Mouse (Mus musculus) adipocyte (in vitro differentiated cells): ENCODE measurements around the gene Nfia.

ENCODE experiments used
- DNase-seq: peaks from one replicate; pipeline ENCODE4 v3.0.0-alpha.2; 2016; ENCODE audit warnings: low spot score

Gene Nfia

GRCm38 (mm10) chr4:97840227-97841062, 67.9 kb downstream of the Nfia start:
- no peak for DNase-seq

GRCm38 (mm10) chr4:97841063-97841595, 68.6 kb downstream of the Nfia start:
- DNase-seq: no peak

DNA sequence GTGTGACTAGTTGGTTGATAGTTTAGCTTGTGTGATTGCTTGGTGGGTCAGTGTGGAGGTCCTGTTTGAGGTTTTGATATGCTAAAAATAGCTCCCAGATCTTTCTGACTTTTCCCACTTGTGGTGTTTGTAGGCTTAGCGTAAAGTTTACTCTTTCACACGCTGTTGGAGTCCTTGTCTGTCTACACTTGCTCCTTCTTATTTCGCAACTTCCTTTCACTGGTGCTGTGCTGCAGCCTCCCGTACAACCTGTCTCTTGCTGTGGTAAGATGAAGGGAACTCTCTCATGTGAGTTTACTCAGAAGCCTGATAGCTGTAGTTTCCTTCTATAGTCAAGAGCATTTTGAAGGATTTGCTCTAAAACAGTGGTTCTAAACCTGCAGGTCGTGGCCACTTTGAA, 69.2 kb downstream of the Nfia start:
- DNase-seq: no peak

GRCm38 (mm10) chr4:97843981-97844690, 71.6 kb downstream of the Nfia start:
- no peak for DNase-seq

- peak; percentile 28 for DNase-seq
These were observed 72.4 kb downstream of the Nfia start for GRCm38 (mm10) chr4:97844899-97845298.

- DNase-seq: no peak
These were observed 75.1 kb downstream of the Nfia start for GRCm38 (mm10) chr4:97847653-97848052.

DNA sequence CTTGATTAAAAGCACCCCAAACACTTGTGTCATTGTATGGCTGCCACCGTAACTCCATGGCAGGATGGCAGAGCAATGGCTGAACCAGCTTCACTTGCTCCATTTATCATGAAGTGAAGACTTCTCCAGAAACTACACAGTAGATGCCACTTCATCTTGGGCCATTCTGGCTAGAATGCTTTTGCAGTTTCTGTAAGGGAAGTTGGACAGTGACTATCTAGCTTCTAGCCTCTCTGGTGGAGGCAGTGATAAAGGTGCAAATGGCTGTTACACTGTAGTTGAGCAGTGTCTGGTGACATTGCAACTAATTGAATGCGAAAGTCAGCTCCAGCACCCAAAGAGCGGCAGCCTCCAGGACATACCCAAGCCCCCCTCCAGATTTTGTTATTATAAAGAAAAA, 78.5 kb downstream of the Nfia start:
- DNase-seq: no peak

DNA sequence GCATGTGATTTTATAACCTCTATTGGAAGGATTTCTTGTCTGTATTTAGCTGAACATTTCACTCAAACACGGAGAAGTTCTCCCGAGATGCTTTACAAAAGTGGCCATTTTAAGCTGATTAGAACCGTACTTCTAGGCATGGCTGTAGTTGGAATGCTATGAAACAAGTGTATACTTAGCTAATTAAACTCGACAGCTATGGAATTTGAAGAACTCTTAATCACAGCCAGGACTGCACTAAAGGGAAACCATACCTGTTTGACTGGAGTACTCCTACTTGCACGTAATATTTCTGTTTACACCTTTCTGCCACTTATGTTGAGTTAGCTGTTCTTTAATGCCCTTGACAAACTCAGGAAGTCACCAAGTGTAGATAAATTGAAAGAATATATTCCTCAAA, 79.2 kb downstream of the Nfia start:
- no peak for DNase-seq

- no peak for DNase-seq
These were observed 80.1 kb downstream of the Nfia start for GRCm38 (mm10) chr4:97852626-97853025.

DNA sequence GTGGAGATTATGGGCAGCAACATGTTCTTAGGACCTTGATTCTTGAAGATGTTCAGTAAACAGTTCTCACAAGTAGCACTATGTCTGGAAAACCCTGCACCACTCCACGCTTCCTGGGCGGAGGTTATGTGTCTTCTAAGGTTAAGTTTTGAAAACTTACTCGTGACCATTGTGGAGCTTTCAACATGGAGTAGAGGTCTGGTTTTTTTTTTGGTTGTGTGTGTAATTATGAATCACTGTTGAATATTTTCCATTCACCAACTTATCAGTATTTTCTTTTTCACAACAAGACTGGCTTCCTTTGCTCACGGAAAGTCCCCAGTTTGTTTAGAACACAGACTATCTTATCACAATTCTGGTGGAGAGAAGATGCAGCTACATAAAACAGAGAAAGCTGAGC, 82.2 kb downstream of the Nfia start:
- DNase-seq: no peak

DNA sequence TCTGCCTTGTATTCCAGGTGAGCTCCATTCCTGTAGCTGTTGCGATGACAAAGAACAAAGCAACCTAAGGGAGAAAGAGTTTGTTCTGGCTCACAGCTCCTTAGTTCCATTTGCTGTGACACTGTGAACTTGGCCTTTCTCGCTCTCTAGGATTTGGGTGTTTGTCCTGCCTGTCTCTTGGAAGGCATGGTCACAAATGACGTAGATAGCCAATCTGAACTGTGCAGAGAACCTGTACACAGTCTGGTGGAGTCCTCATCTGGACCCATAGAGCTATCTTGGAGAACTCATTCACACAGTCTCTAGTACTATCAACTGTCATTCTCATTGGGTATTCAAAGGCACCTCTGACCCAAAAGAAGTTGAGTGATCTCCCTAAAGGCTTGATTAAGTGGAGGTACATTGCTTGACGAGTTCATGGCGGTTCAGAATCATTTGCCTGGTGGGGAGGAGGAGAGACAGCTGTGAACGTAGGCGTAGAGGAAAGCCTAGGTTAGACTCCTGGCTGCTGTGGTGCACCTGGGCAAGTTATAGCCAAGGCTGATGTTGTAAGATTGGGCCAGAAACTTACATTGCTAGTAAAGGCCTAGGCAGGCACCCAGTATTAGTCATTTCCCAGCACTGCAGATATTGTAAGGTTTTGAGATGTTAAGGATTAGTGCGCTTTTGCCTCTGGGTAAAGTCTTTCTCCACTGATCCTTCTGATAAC, 83.3 kb downstream of the Nfia start:
- no peak for DNase-seq

DNA sequence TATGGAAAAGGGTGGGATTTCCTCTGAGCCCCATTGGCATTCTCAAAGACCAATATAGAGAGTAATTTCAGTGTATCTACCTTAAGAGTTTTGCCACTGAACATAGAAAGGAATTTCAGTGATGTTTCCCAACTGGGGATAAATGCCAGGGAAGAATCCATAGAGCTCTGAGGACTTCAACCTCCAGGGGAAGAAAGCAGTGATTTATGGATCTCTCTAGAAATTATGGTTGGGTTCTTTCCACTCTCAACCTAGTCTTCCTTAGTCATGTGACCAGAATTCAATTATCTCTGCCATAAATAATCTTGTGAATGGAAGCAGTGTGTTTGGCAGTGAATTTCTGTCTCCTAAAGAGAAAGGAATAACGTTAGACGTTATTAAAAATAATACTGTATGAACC, 85.0 kb downstream of the Nfia start:
- DNase-seq: no peak

GRCm38 (mm10) chr4:97859431-97859830, 86.9 kb downstream of the Nfia start:
- DNase-seq: peak; percentile 63

DNA sequence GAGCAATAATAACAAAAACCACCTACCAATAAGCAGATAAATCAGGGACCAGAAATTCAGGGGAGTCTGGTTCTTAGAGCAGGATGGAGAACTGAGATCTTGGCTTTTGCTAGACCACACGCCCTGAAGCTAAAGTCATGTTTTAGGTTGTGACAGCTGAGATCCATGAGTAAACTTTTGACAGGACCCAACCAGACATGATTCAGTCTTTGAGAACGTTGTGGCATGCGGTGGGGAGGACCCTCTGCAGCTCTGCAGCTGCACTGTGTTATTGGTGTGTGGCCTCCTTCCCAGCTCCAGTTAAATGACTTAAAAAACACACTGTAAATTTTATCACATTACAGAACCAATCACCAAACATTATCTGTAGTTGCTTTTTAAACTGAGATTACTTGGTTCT, 87.8 kb downstream of the Nfia start:
- no peak for DNase-seq

DNA sequence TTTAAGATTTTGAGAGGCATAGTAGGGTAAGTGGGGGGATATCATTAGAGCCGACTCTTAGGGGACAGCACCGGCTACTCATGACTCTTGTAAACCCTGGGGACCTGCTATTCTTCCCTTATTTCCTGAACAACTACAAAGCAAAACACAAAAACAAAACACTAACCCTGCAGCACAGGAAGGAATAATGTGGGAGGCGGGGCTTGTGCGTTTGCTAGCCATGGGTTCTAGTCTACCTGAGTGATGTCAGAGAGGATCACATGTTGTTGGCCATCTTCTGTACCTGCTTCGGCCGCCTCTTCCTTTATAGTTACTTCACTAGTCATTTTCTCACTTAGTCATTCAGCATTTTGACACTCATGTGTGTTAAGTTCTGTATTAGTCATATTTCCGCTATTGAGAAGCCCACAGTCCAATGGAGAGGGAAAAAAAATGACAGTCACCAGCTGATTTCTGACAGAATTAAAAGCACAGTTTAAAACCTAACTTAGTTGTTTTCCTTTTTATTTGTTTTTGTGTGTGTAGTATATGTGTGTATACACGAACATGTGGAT, 88.3 kb downstream of the Nfia start:
- no peak for DNase-seq

- no peak for DNase-seq
These were observed 89.8 kb downstream of the Nfia start for GRCm38 (mm10) chr4:97862379-97862778.

DNA sequence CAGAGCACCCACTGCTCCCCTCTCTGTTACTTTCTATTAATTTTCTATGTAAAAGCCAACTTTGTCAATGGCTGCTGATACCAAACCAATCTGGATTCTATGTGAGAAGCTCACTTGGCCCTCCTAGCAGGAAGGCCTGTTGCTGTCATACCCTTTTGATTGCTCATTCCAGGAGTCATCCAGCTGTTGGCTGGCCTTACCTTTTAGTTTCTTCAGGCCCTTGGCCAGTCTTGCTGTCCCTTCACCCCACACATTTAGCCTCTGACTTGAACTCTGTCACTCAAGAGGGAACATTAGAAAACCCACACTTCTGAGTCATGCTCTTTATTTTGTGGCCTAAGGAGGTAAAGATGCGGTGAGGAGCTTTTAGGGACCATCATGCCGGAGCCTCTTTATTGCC, 91.7 kb downstream of the Nfia start:
- peak; percentile 46 for DNase-seq

DNA sequence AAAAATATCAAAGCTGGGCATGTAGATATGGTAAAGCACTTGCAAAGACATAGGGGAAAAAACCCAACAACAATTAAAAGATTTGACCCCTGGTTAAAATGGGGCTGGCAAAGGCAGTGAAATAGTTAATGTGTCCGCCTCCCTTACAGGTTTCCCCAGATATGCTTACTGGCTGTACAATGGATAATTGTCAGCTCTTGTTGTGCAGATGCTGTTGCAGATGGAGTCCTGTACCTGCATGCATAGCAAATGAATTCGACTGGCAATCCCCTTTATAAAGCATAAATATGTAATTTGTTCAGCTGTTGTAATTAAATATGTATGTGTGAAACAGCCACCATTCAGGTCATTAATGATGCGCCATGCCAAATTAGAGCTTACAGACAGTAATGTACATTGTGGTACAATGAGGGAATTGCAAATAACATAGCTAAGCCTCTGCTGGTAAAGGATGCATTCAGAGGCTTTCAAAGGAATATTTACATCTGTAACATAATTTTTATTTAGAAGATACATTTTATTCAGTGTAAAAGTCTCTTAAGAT, 92.9 kb downstream of the Nfia start:
- no peak for DNase-seq

DNA sequence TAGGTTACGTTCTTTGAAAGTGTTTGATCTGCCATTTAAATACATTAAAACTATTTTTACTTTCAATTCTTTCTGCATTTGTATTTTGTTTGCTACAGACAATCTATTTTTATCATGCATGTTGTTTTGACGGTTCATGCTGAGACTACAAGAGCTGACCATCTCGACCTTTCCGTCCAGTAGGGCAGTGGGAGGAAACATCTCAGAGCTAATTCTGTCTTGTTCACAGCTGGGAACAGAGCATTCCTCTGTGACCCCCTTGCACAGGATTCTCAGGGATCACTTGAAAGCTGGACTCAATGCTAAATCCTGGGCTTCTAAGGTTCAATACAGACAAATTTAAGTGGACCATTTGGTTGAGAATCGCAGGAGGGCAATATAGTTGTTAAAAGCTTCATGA, 93.9 kb downstream of the Nfia start:
- peak; percentile 21 for DNase-seq

- DNase-seq: peak; percentile 92
These were observed 95.9 kb downstream of the Nfia start for GRCm38 (mm10) chr4:97868307-97868937.

- DNase-seq: peak; percentile 79
These were observed 96.5 kb downstream of the Nfia start for GRCm38 (mm10) chr4:97868938-97869440.
